Comparison of ENCODE assay signal across 9 mouse cellular contexts in genomic region chr8:71741226-71741625, GRCm38 (mm10). TPM values are rescaled to one million over a fixed set of nuclear protein-coding genes. Genes with fewer than 3 reads are reported as not detected.
DNase-seq lines count a peak whose midpoint lies in the region; ATAC-seq and TF ChIP-seq lines count a peak whose summit lies in the region.
"Had no signal": no experiment of that assay in that cellular context is flagged by ENCODE, and none has a peak within 500 bp of the region (broad histone marks: within the 10 kb centered on the region; RNA-seq: fewer than 3 reads in every experiment).

No protein-coding gene starts in this region.

- WGBS in heart, embryonic 10.5 days = 30% methylated on average over 3 of the region's 3 CpGs
- 35% methylated on average over 3 of the region's 3 CpGs for WGBS in heart, adult 2 months
- 37% methylated on average over 3 of the region's 3 CpGs for whole genome bisulfite sequencing in hindbrain, embryonic 12.5 days
- WGBS in liver, postnatal 0 days (ENCODE audit: insufficient replicate concordance) = 56% methylated on average over 3 of the region's 3 CpGs

- TF ChIP-seq CTCF in heart, adult 2 months (IDR thresholded peaks at IDR 0.05) = no peak
- TF ChIP-seq CTCF in E14TG2a.4 (conservative IDR thresholded peaks at IDR 0.05; ENCODE audit: low read length) = no peak
- TF ChIP-seq CTCF in liver, postnatal 0 days (IDR thresholded peaks at IDR 0.05; ENCODE audit: low read depth) = no peak

- no peaks in the 10 kb centered on the region for H3K79me2 ChIP-seq in heart, adult 2 months (replicated peaks; ENCODE audit: control insufficient read depth, insufficient read depth, low read length)

- H3K27me3 ChIP-seq in heart, embryonic 10.5 days (ENCODE audit: insufficient read depth, poor library complexity, severe bottlenecking) = peaks cover 9% of the 10 kb centered on the region; the same call in 1 of the 2 replicates
- H3K27me3 ChIP-seq in heart, adult 2 months (ENCODE audit: control insufficient read depth, insufficient read depth, low read length) = no peaks in the 10 kb centered on the region
- no peaks in the 10 kb centered on the region for H3K27me3 ChIP-seq in E14TG2a.4 (ENCODE audit: insufficient read depth, low read length)
- H3K27me3 ChIP-seq in hindbrain, embryonic 12.5 days = peaks cover 11% of the 10 kb centered on the region
- no peaks in the 10 kb centered on the region for H3K27me3 ChIP-seq in liver, postnatal 0 days (ENCODE audit: insufficient read depth, low read length)
- H3K27me3 ChIP-seq: Patski had no signal

- no peaks in the 10 kb centered on the region for H3K9me3 ChIP-seq in heart, embryonic 10.5 days
- no peaks in the 10 kb centered on the region for H3K9me3 ChIP-seq in E14TG2a.4 (ENCODE audit: low read length)
- H3K9me3 ChIP-seq in hindbrain, embryonic 12.5 days (replicated peaks) = no peaks in the 10 kb centered on the region
- H3K9me3 ChIP-seq in liver, postnatal 0 days (ENCODE audit: low read length) = no peaks in the 10 kb centered on the region

- H3K4me1 ChIP-seq in heart, embryonic 10.5 days = peaks cover 8% of the 10 kb centered on the region
- H3K4me1 ChIP-seq in heart, adult 2 months (ENCODE audit: control insufficient read depth, insufficient read depth, low read length) = no peaks in the 10 kb centered on the region
- H3K4me1 ChIP-seq in E14TG2a.4 (replicated peaks; ENCODE audit: low read depth, low read length) = peaks cover 51% of the 10 kb centered on the region
- H3K4me1 ChIP-seq in hindbrain, embryonic 12.5 days = peaks cover 6% of the 10 kb centered on the region
- H3K4me1 ChIP-seq in liver, postnatal 0 days (ENCODE audit: insufficient read depth) = peaks cover 5% of the 10 kb centered on the region; the same call in 1 of the 2 replicates

- TF ChIP-seq EP300 in heart, adult 2 months (IDR thresholded peaks at IDR 0.05; ENCODE audit: insufficient read depth, low read depth, low read length) = no peak
- TF ChIP-seq EP300 in liver, postnatal 0 days (IDR thresholded peaks at IDR 0.05; ENCODE audit: low read depth) = no peak

- no peaks in the 10 kb centered on the region for H3K36me3 ChIP-seq in heart, embryonic 10.5 days
- no peaks in the 10 kb centered on the region for H3K36me3 ChIP-seq in heart, adult 2 months (ENCODE audit: control insufficient read depth, insufficient read depth, low read length)
- H3K36me3 ChIP-seq in E14TG2a.4 (ENCODE audit: insufficient read depth, low read length) = peaks cover 13% of the 10 kb centered on the region
- H3K36me3 ChIP-seq in hindbrain, embryonic 12.5 days = no peaks in the 10 kb centered on the region
- H3K36me3 ChIP-seq in liver, postnatal 0 days (replicated peaks; ENCODE audit: insufficient read depth, low read length) = no peaks in the 10 kb centered on the region

- no peak for ATAC-seq in hindbrain, embryonic 12.5 days (ENCODE audit: low FRiP score)
- ATAC-seq in liver, postnatal 0 days = no peak
- ATAC-seq: Patski had no signal

- DNase-seq in heart, embryonic 10.5 days (ENCODE audit: low spot score) = no peak
- no peak for DNase-seq in heart, adult 2 months
- DNase-seq in liver, postnatal 0 days = peak; percentile 6
- no peak for DNase-seq in urinary bladder, postnatal 36 days (ENCODE audit: low spot score in 2 of 2)
- no peak for DNase-seq in layer of hippocampus, postnatal 14 days (ENCODE audit: low spot score in 2 of 2)
- DNase-seq in adrenal gland, postnatal 25 days = no peak

- intact Hi-C loops in heart, adult 2 months (cut with DNase I) = no loop called here

- peak overlapping the region; percentile 42 for H3K4me2 ChIP-seq in hindbrain, embryonic 12.5 days (replicated peaks)
- 0 out of 2 replicates have a peak overlapping the region, but pooled peaks have one; percentile 53 for H3K4me2 ChIP-seq in liver, postnatal 0 days (ENCODE audit: low read depth, low read length)

- H3K9ac ChIP-seq in heart, adult 2 months (ENCODE audit: low read depth, low read length) = no peak overlapping the region
- no peak overlapping the region for H3K9ac ChIP-seq in hindbrain, embryonic 12.5 days
- no peak overlapping the region for H3K9ac ChIP-seq in liver, postnatal 0 days (replicated peaks)

- peak overlapping the region; percentile 41 for H3K4me3 ChIP-seq in heart, embryonic 10.5 days
- H3K4me3 ChIP-seq in heart, adult 2 months = no peak overlapping the region
- peak overlapping the region; percentile 78 for H3K4me3 ChIP-seq in E14TG2a.4 (replicated peaks; ENCODE audit: low read length)
- H3K4me3 ChIP-seq in hindbrain, embryonic 12.5 days = peak overlapping the region; percentile 3; the same call in 1 of the 2 replicates
- H3K4me3 ChIP-seq in liver, postnatal 0 days (ENCODE audit: low read depth, low read length) = no peak overlapping the region

- TF ChIP-seq POLR2A in heart, adult 2 months (IDR thresholded peaks at IDR 0.05; ENCODE audit: insufficient read depth, low read depth, low read length) = no peak

- no peak overlapping the region for H3K27ac ChIP-seq in heart, embryonic 10.5 days
- H3K27ac ChIP-seq in heart, adult 2 months = no peak overlapping the region
- H3K27ac ChIP-seq in hindbrain, embryonic 12.5 days = no peak overlapping the region
- H3K27ac ChIP-seq in liver, postnatal 0 days (ENCODE audit: low read depth) = no peak overlapping the region

RNA-seq across cellular contexts. Expression of gene Fcho1, which starts 15.7 kb away (rescaled TPM):
- polyA plus RNA-seq in heart, embryonic 10.5 days (2016; fragmentation: Nextera tagmentation; extraction: Ambion mirVana) = 2.0 and 3.1 TPM in 2 replicates
- total RNA-seq in heart, adult 2 months (2021) = under 1 TPM; 0.23 to 0.64 TPM
- polyA plus RNA-seq in heart, adult 2 months (2012; rRNA removed) = 2.7 and 4.5 TPM in 2 replicates
- 38.4 and 39.4 TPM in 2 replicates for polyA plus RNA-seq in hindbrain, embryonic 12.5 days (2016; fragmentation: Nextera tagmentation; extraction: Ambion mirVana)
- 15.3 and 16.7 TPM in 2 replicates for polyA plus RNA-seq in liver, postnatal 0 days (2015; fragmentation: Nextera tagmentation; extraction: Ambion mirVana)
- total RNA-seq in layer of hippocampus, postnatal 14 days (2021) = 10 to 100 TPM; 83.1 to 86.4 TPM
- 2.2 and 2.6 TPM in 2 replicates for total RNA-seq in adrenal gland, postnatal 25 days (2021)

RNA-seq across cellular contexts. Expression of gene B3gnt3, which starts 39.6 kb away (rescaled TPM):
- polyA plus RNA-seq in heart, embryonic 10.5 days (2016; fragmentation: Nextera tagmentation; extraction: Ambion mirVana) = 1.6 and 2.9 TPM in 2 replicates
- total RNA-seq in heart, adult 2 months (2021) = 1 to 10 TPM; 6.1 to 6.4 TPM
- polyA plus RNA-seq in heart, adult 2 months (2012; rRNA removed) = 5.4 and 8.6 TPM in 2 replicates
- 0.59 and 0.86 TPM in 2 replicates for polyA plus RNA-seq in hindbrain, embryonic 12.5 days (2016; fragmentation: Nextera tagmentation; extraction: Ambion mirVana)
- polyA plus RNA-seq in liver, postnatal 0 days (2015; fragmentation: Nextera tagmentation; extraction: Ambion mirVana) = 3.0 TPM in 2 replicates
- under 1 TPM; 0.23 to 0.48 TPM for total RNA-seq in layer of hippocampus, postnatal 14 days (2021)
- total RNA-seq in adrenal gland, postnatal 25 days (2021) = 3.7 and 4.8 TPM in 2 replicates

RNA-seq across cellular contexts. Expression of gene Insl3, which starts 52.2 kb away (rescaled TPM):
- 0.99 and 1.5 TPM in 2 replicates for polyA plus RNA-seq in heart, embryonic 10.5 days (2016; fragmentation: Nextera tagmentation; extraction: Ambion mirVana)
- 1 to 10 TPM; 4.0 to 4.1 TPM for total RNA-seq in heart, adult 2 months (2021)
- 16.3 and 19.3 TPM in 2 replicates for polyA plus RNA-seq in heart, adult 2 months (2012; rRNA removed)
- polyA plus RNA-seq in hindbrain, embryonic 12.5 days (2016; fragmentation: Nextera tagmentation; extraction: Ambion mirVana) = 0.69 TPM in 1 of 2 replicates, not detected in the other
- 1.3 and 2.8 TPM in 2 replicates for polyA plus RNA-seq in liver, postnatal 0 days (2015; fragmentation: Nextera tagmentation; extraction: Ambion mirVana)
- total RNA-seq in layer of hippocampus, postnatal 14 days (2021) = 1 to 10 TPM; 2.6 to 3.0 TPM
- total RNA-seq in adrenal gland, postnatal 25 days (2021) = 6.1 and 7.8 TPM in 2 replicates

Comparison
In these comparisons a context has a peak if more than half of its experiments do, and no peak if none do; other contexts are left out.
1. H3K4me3 ChIP-seq: peak in heart, embryonic 10.5 days (single experiment), E14TG2a.4 (single experiment) and hindbrain, embryonic 12.5 days (single experiment); none in heart, adult 2 months (single experiment) and liver, postnatal 0 days (single experiment).